Mouse (Mus musculus): Measurements from ENCODE around the gene Cypt1. TPM values are rescaled to one million over a fixed set of nuclear protein-coding genes. Genes with fewer than 3 reads are reported as not detected.

Cypt1 gene
- polyA plus RNA-seq (2014; fragmentation: Nextera tagmentation; extraction: Ambion mirVana), result not detected in 2 replicates

GRCm38 (mm10) chrX:16522569-16522968 lies at the start of gene Cypt1:
Cypt1 (plus strand) TSS chrX:16522869.
- ATAC-seq (ENCODE audit: insufficient read depth), result no peak
- no peak for DNase-seq
- H3K4me1 ChIP-seq (ENCODE audit: insufficient read depth), result no peaks in the 10 kb centered on the region
- no peak within 1 kb of the TSS for H3K4me3 ChIP-seq (ENCODE audit: low read depth, low read length)
- no peaks in the 10 kb centered on the region for H3K36me3 ChIP-seq (ENCODE audit: insufficient read depth)
- TF ChIP-seq CTCF (IDR thresholded peaks at IDR 0.05; ENCODE audit: low read depth), result no peak
- no peak within 1 kb of the TSS for H3K4me2 ChIP-seq
- H3K27ac ChIP-seq (ENCODE audit: low read depth), result no peak within 1 kb of the TSS
- no peaks in the 10 kb centered on the region for H3K9me3 ChIP-seq (ENCODE audit: low read depth, low read length)
- 91% methylated on average over 3 of the region's 3 CpGs for WGBS
- H3K27me3 ChIP-seq (ENCODE audit: insufficient read depth, low read length), result no peaks in the 10 kb centered on the region
- no peak within 1 kb of the TSS for H3K9ac ChIP-seq

- DNase-seq (no peak), ATAC-seq (ENCODE audit: insufficient read depth) (no peak)
- TF ChIP-seq CTCF (IDR thresholded peaks at IDR 0.05; ENCODE audit: low read depth), result no peak
- Histone ChIP-seq H3K27ac (ENCODE audit: low read depth) (no peak overlapping the region), H3K9me3 (ENCODE audit: low read depth, low read length) (no peaks in the 10 kb centered on the region), H3K4me2 (no peak overlapping the region), H3K4me3 (ENCODE audit: low read depth, low read length) (no peak overlapping the region), H3K27me3 (ENCODE audit: insufficient read depth, low read length) (no peaks in the 10 kb centered on the region), H3K4me1 (ENCODE audit: insufficient read depth) (no peaks in the 10 kb centered on the region), H3K36me3 (ENCODE audit: insufficient read depth) (no peaks in the 10 kb centered on the region), H3K9ac (no peak overlapping the region)
Observed at GRCm38 (mm10) chrX:16546806-16547205, 24.1 kb downstream of the Cypt1 start.

DNA sequence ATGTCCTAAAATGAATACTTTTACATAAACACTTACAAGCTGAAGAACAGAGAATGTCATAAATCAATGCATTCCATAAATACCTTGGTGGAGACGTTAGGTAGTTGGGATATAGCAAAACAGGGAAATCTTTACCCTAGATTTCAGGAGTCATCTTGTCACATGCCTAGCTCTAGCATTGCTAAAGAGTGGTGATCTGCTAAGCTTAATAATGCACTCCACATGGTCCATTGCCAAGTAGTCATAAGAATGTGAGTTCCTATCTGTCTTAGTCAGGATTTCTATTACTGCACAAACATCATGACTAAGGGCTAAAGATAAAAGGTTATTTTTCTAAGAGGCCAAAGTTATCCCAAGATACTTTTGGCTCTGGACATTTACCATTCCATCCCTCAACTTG lies 34.4 kb downstream of the Cypt1 start:
- Histone ChIP-seq H3K4me2 (no peak overlapping the region), H3K4me3 (ENCODE audit: low read depth, low read length) (no peak overlapping the region), H3K36me3 (ENCODE audit: insufficient read depth) (no peaks in the 10 kb centered on the region), H3K9me3 (ENCODE audit: low read depth, low read length) (no peaks in the 10 kb centered on the region), H3K4me1 (ENCODE audit: insufficient read depth) (no peaks in the 10 kb centered on the region), H3K9ac (no peak overlapping the region), H3K27ac (ENCODE audit: low read depth) (no peak overlapping the region), H3K27me3 (ENCODE audit: insufficient read depth, low read length) (no peaks in the 10 kb centered on the region)
- ATAC-seq (ENCODE audit: insufficient read depth) (no peak), DNase-seq (no peak)
- 31% methylated on average over 1 of the region's 1 CpGs for WGBS
- no peak for TF ChIP-seq CTCF (IDR thresholded peaks at IDR 0.05; ENCODE audit: low read depth)

DNA sequence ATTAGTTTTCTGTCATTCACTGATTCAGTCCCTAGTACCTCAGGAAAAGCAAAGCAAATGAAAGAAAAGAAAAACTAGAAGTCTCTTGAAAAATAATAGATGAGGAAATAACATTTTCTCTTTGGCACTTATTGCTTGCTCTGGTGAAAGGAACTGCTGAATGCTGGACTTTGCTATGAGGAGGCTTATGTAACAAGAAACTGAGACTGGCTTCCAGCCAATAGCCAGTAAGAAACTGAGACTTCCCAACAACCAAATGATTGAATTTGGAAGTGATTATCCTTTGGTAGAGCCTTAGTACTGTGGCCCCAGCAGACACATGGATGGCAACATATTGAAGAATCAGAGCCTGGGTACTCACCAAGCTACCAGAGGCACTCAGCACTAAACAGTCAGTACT lies 35.8 kb downstream of the Cypt1 start:
- Histone ChIP-seq H3K9me3 (ENCODE audit: low read depth, low read length) (no peaks in the 10 kb centered on the region), H3K4me2 (no peak overlapping the region), H3K27me3 (ENCODE audit: insufficient read depth, low read length) (no peaks in the 10 kb centered on the region), H3K4me1 (ENCODE audit: insufficient read depth) (no peaks in the 10 kb centered on the region), H3K4me3 (ENCODE audit: low read depth, low read length) (no peak overlapping the region), H3K36me3 (ENCODE audit: insufficient read depth) (no peaks in the 10 kb centered on the region), H3K9ac (no peak overlapping the region), H3K27ac (ENCODE audit: low read depth) (no peak overlapping the region)
- DNase-seq (peak; percentile 30), ATAC-seq (ENCODE audit: insufficient read depth) (no peak)
- TF ChIP-seq CTCF (IDR thresholded peaks at IDR 0.05; ENCODE audit: low read depth), result no peak

Other genes starting within 250 kb of the Cypt1 start
- 33.7 and 34.0 TPM in 2 replicates for gene Maoa, start 96.8 kb downstream of the Cypt1 start, polyA plus RNA-seq (2014; fragmentation: Nextera tagmentation; extraction: Ambion mirVana)

All from lung, embryonic 14.5 days (tissue).